Mouse (Mus musculus) myocyte (in vitro differentiated cells): ENCODE results near the gene Mertk.

Source experiments
- CEBPB ChIP-seq: IDR thresholded peaks from 2 replicates; pipeline ENCODE4 v1.6.1; 2011; ENCODE audit warnings: mild to moderate bottlenecking, moderate library complexity; ENCODE audit not compliant: poor library complexity, insufficient read depth, severe bottlenecking
- E2F4 ChIP-seq: IDR thresholded peaks from one replicate; pipeline ENCODE4 v1.6.1; 2011; ENCODE audit warnings: mild to moderate bottlenecking, control low read depth, moderate library complexity; ENCODE audit not compliant: insufficient read depth
- MAX ChIP-seq: IDR thresholded peaks from one replicate; pipeline ENCODE4 v1.6.1; 2011; ENCODE audit warnings: low read depth, mild to moderate bottlenecking, control low read depth
- MYOD1 ChIP-seq, 3 experiments: IDR thresholded peaks; one replicate each; pipeline ENCODE4 v1.6.1; 2011; ENCODE audit warnings: control low read depth in 2 of 3, low read depth in 2 of 3, mild to moderate bottlenecking in 2 of 3, moderate library complexity in 1 of 3; ENCODE audit not compliant: insufficient read length in 2 of 3, control insufficient read depth in 1 of 3
- MYOG ChIP-seq, 3 experiments: IDR thresholded peaks; one replicate each; pipeline ENCODE4 v1.6.1; 2011; ENCODE audit warnings: control low read depth in 2 of 3, low read depth in 2 of 3, mild to moderate bottlenecking in 2 of 3; ENCODE audit not compliant: insufficient read length in 2 of 3, control insufficient read depth in 1 of 3, insufficient read depth in 1 of 3
- POLR2A ChIP-seq: IDR thresholded peaks from one replicate; pipeline ENCODE4 v1.6.1; 2011; ENCODE audit warnings: low read depth, mild to moderate bottlenecking, control low read depth, moderate library complexity; ENCODE audit not compliant: insufficient read length
- POLR2AphosphoS2 ChIP-seq: IDR thresholded peaks from one replicate; pipeline ENCODE4 v1.6.1; 2011; ENCODE audit warnings: low read depth, control low read depth; ENCODE audit not compliant: insufficient read length
- REST ChIP-seq: IDR thresholded peaks from one replicate; pipeline ENCODE4 v1.6.1; 2011; ENCODE audit warnings: mild to moderate bottlenecking, control low read depth, moderate library complexity; ENCODE audit not compliant: insufficient read depth, insufficient read length
- SRF ChIP-seq: IDR thresholded peaks from one replicate; pipeline ENCODE4 v1.6.1; 2011; ENCODE audit warnings: low read depth; ENCODE audit not compliant: control insufficient read depth, insufficient read length

DNA sequence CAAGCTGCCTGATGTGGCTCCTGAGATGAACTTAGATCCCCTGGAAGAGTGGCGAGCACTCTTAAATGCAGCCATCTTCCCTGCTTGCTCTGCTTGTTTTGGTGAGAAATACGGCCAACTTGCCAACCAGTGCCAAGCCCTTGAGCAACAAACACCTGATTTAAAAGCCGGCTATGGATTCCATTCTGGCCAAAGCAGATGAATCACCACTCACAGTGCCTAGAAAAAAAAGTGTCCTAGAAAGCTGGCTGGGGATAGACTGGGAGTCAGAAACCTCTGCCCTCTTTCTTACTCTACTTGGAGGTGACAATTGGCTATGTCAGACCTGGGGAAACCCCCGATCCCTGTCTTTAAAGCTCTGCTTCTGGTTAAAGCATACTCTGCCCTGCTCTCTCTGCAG is 39.0 kb downstream of the Mertk start:
- TF ChIP-seq POLR2A (no peak), POLR2AphosphoS2 (no peak), E2F4 (no peak), MYOD1 (IDR thresholded peaks at IDR 0.05; ENCODE audit: control insufficient read depth in 1 of 3, insufficient read length in 2 of 3, low read depth in 2 of 3) (no peak), CEBPB (no peak), MYOG (IDR thresholded peaks at IDR 0.05; ENCODE audit: control insufficient read depth in 1 of 3, insufficient read depth in 1 of 3, insufficient read length in 2 of 3, low read depth in 2 of 3) (no peak), MAX (no peak), SRF (no peak), REST (no peak)
